Mouse (Mus musculus) ES-E14 (cell line): Measurements from ENCODE around the gene Rap1gap.

Experiments used
- CHD2 ChIP-seq: IDR thresholded peaks from 2 replicates; pipeline ENCODE4 v1.6.1; 2014; ENCODE audit warnings: mild to moderate bottlenecking, low read depth, low read length, inconsistent platforms
- ZNF384 ChIP-seq: IDR thresholded peaks from 2 replicates; pipeline ENCODE4 v1.6.1; 2012; ENCODE audit warnings: low read depth, low read length, inconsistent platforms

- TF ChIP-seq CHD2 = no peak
- no peak for TF ChIP-seq ZNF384
Observed at GRCm38 (mm10) chr4:137769635-137770034, 105.1 kb downstream of the Rap1gap start.
